In genomic region chr15:98532281-98532680, GRCm38 (mm10) we compare ENCODE assay signal across 9 mouse cellular contexts. TPM values are rescaled to one million over a fixed set of nuclear protein-coding genes. Genes with fewer than 3 reads are reported as not detected.
DNase-seq lines count a peak whose midpoint lies in the region; ATAC-seq and TF ChIP-seq lines count a peak whose summit lies in the region.
"Had no signal": no experiment of that assay in that cellular context is flagged by ENCODE, and none has a peak within 500 bp of the region (broad histone marks: within the 10 kb centered on the region; RNA-seq: fewer than 3 reads in every experiment).

No protein-coding gene starts in this region.

- no peaks in the 10 kb centered on the region for H3K9me3 ChIP-seq in embryonic facial prominence, embryonic 11.5 days (replicated peaks; ENCODE audit: control insufficient read depth, low read length)
- no peaks in the 10 kb centered on the region for H3K9me3 ChIP-seq in intestine, postnatal 0 days (ENCODE audit: control insufficient read depth)
- H3K9me3 ChIP-seq in neural tube, embryonic 15.5 days (replicated peaks), result no peaks in the 10 kb centered on the region

- H3K27ac ChIP-seq in embryonic facial prominence, embryonic 11.5 days (replicated peaks; ENCODE audit: low read depth, low read length), result no peak overlapping the region
- H3K27ac ChIP-seq in intestine, postnatal 0 days (ENCODE audit: low read depth, low read length), result no peak overlapping the region
- H3K27ac ChIP-seq in neural tube, embryonic 15.5 days (replicated peaks), result no peak overlapping the region

- peaks cover 12% of the 10 kb centered on the region for H3K36me3 ChIP-seq in embryonic facial prominence, embryonic 11.5 days (replicated peaks; ENCODE audit: control insufficient read depth, insufficient read depth, low read depth, low read length)
- H3K36me3 ChIP-seq in intestine, postnatal 0 days (ENCODE audit: control insufficient read depth, insufficient read depth), result peaks cover 45% of the 10 kb centered on the region
- peaks cover 37% of the 10 kb centered on the region for H3K36me3 ChIP-seq in neural tube, embryonic 15.5 days

- no peak for ATAC-seq in embryonic facial prominence, embryonic 11.5 days (replicated peaks; ENCODE audit: insufficient number of reproducible peaks, low FRiP score, low TSS enrichment, low read depth)
- no peak for ATAC-seq in intestine, postnatal 0 days
- ATAC-seq in neural tube, embryonic 15.5 days (ENCODE audit: low FRiP score), result no peak

- TF ChIP-seq CTCF in intestine, postnatal 0 days (IDR thresholded peaks at IDR 0.05; ENCODE audit: low read depth), result no peak

- peak; percentile 76 to 84 for DNase-seq in adrenal gland, adult (ENCODE audit: inconsistent age in 2 of 2, low spot score in 1 of 2)
- no peak for DNase-seq in adrenal gland, adult 18-20 months (ENCODE audit: low spot score in 2 of 2)
- peak; percentile 73 for DNase-seq in 3134 (ENCODE audit: extremely low read depth, insufficient read length, low spot score)
- DNase-seq in embryonic facial prominence, embryonic 11.5 days (ENCODE audit: low spot score), result peak; percentile 24
- no peak for DNase-seq in thymus, postnatal 4 days
- no peak for DNase-seq in layer of hippocampus, postnatal 10 days (ENCODE audit: low spot score in 2 of 2)

- peak overlapping the region; percentile 81 for H3K4me3 ChIP-seq in embryonic facial prominence, embryonic 11.5 days (ENCODE audit: low read depth, low read length)
- H3K4me3 ChIP-seq in intestine, postnatal 0 days (ENCODE audit: low read depth, low read length), result peak overlapping the region; percentile 76
- H3K4me3 ChIP-seq in neural tube, embryonic 15.5 days (replicated peaks), result peak overlapping the region; percentile 73

- 39% methylated on average over 5 of the region's 5 CpGs for WGBS in embryonic facial prominence, embryonic 11.5 days
- WGBS in intestine, postnatal 0 days, result 29% methylated on average over 5 of the region's 5 CpGs
- WGBS in neural tube, embryonic 15.5 days, result 34% methylated on average over 5 of the region's 5 CpGs

- H3K4me1 ChIP-seq in embryonic facial prominence, embryonic 11.5 days (ENCODE audit: control insufficient read depth, insufficient read depth, low read length), result no peaks in the 10 kb centered on the region
- no peaks in the 10 kb centered on the region for H3K4me1 ChIP-seq in intestine, postnatal 0 days (replicated peaks; ENCODE audit: control insufficient read depth, insufficient read depth, low read length)
- peaks cover 21% of the 10 kb centered on the region for H3K4me1 ChIP-seq in neural tube, embryonic 15.5 days

- H3K4me2 ChIP-seq in embryonic facial prominence, embryonic 11.5 days (ENCODE audit: low read depth, low read length), result peak overlapping the region; percentile 61
- peak overlapping the region; percentile 77 for H3K4me2 ChIP-seq in intestine, postnatal 0 days (replicated peaks; ENCODE audit: low read depth)
- peak overlapping the region; percentile 75 for H3K4me2 ChIP-seq in neural tube, embryonic 15.5 days

- peak overlapping the region; percentile 96 for H3K9ac ChIP-seq in embryonic facial prominence, embryonic 11.5 days (replicated peaks; ENCODE audit: low read length)
- 0 out of 2 replicates have a peak overlapping the region, but pooled peaks have one; percentile 11 for H3K9ac ChIP-seq in intestine, postnatal 0 days (ENCODE audit: low read depth, low read length)
- H3K9ac ChIP-seq in neural tube, embryonic 15.5 days (replicated peaks), result peak overlapping the region; percentile 73; the same call in 1 of the 2 replicates

- no peaks in the 10 kb centered on the region for H3K27me3 ChIP-seq in embryonic facial prominence, embryonic 11.5 days (ENCODE audit: control insufficient read depth, insufficient read depth, low read length)
- no peaks in the 10 kb centered on the region for H3K27me3 ChIP-seq in intestine, postnatal 0 days (replicated peaks; ENCODE audit: control insufficient read depth, insufficient read depth, low read length)
- no peaks in the 10 kb centered on the region for H3K27me3 ChIP-seq in neural tube, embryonic 15.5 days (replicated peaks)

RNA-seq across cellular contexts. Expression of gene Kansl2, which starts 1.8 kb away (rescaled TPM):
- 10 to 100 TPM; 79.2 to 90.9 TPM for total RNA-seq in adrenal gland, adult 18-20 months (2021)
- 145 and 153 TPM in 2 replicates for polyA plus RNA-seq in embryonic facial prominence, embryonic 11.5 days (2014; fragmentation: Nextera tagmentation; extraction: Ambion mirVana)
- polyA plus RNA-seq in intestine, postnatal 0 days (2015; fragmentation: Nextera tagmentation; extraction: Ambion mirVana), result 42.1 and 42.3 TPM in 2 replicates
- polyA plus RNA-seq in neural tube, embryonic 15.5 days (2015; fragmentation: Nextera tagmentation; extraction: Ambion mirVana), result 102 and 104 TPM in 2 replicates
- 10 to 100 TPM; 71.9 to 73.2 TPM for total RNA-seq in layer of hippocampus, postnatal 10 days (2021)

RNA-seq across cellular contexts. Expression of gene Ccnt1, which starts 38.4 kb away (rescaled TPM):
- total RNA-seq in adrenal gland, adult 18-20 months (2021), result 10 to 100 TPM; 52.5 to 65.9 TPM
- polyA plus RNA-seq in embryonic facial prominence, embryonic 11.5 days (2014; fragmentation: Nextera tagmentation; extraction: Ambion mirVana), result 61.4 and 61.8 TPM in 2 replicates
- polyA plus RNA-seq in intestine, postnatal 0 days (2015; fragmentation: Nextera tagmentation; extraction: Ambion mirVana), result 21.1 and 25.0 TPM in 2 replicates
- 58.6 and 62.8 TPM in 2 replicates for polyA plus RNA-seq in neural tube, embryonic 15.5 days (2015; fragmentation: Nextera tagmentation; extraction: Ambion mirVana)
- 10 to 100 TPM; 36.0 to 51.6 TPM for total RNA-seq in layer of hippocampus, postnatal 10 days (2021)

RNA-seq across cellular contexts. Expression of gene 4930415O20Rik, which starts 38.5 kb away (rescaled TPM):
- 1 to 10 TPM in 1 of 2 experiments, not detected in 1; 1.2 TPM for total RNA-seq in adrenal gland, adult 18-20 months (2021)
- not detected in 2 replicates for polyA plus RNA-seq in embryonic facial prominence, embryonic 11.5 days (2014; fragmentation: Nextera tagmentation; extraction: Ambion mirVana)
- polyA plus RNA-seq in intestine, postnatal 0 days (2015; fragmentation: Nextera tagmentation; extraction: Ambion mirVana), result not detected in 2 replicates
- not detected in 2 replicates for polyA plus RNA-seq in neural tube, embryonic 15.5 days (2015; fragmentation: Nextera tagmentation; extraction: Ambion mirVana)
- not detected for total RNA-seq in layer of hippocampus, postnatal 10 days (2021)
- total RNA-seq: left cerebral cortex, postnatal 14 days had no signal

RNA-seq across cellular contexts. Expression of gene Olfr279, which starts 40.1 kb away (rescaled TPM):
- not detected for total RNA-seq in adrenal gland, adult 18-20 months (2021)
- polyA plus RNA-seq in embryonic facial prominence, embryonic 11.5 days (2014; fragmentation: Nextera tagmentation; extraction: Ambion mirVana), result not detected in 2 replicates
- polyA plus RNA-seq in intestine, postnatal 0 days (2015; fragmentation: Nextera tagmentation; extraction: Ambion mirVana), result not detected in 2 replicates
- polyA plus RNA-seq in neural tube, embryonic 15.5 days (2015; fragmentation: Nextera tagmentation; extraction: Ambion mirVana), result not detected in 2 replicates
- total RNA-seq in layer of hippocampus, postnatal 10 days (2021), result not detected

RNA-seq across cellular contexts. Expression of gene Lalba, which starts 49.8 kb away (rescaled TPM):
- total RNA-seq in adrenal gland, adult 18-20 months (2021), result not detected
- polyA plus RNA-seq in embryonic facial prominence, embryonic 11.5 days (2014; fragmentation: Nextera tagmentation; extraction: Ambion mirVana), result 0.38 and 0.39 TPM in 2 replicates
- polyA plus RNA-seq in intestine, postnatal 0 days (2015; fragmentation: Nextera tagmentation; extraction: Ambion mirVana), result 0.34 and 0.56 TPM in 2 replicates
- not detected in 2 replicates for polyA plus RNA-seq in neural tube, embryonic 15.5 days (2015; fragmentation: Nextera tagmentation; extraction: Ambion mirVana)
- not detected for total RNA-seq in layer of hippocampus, postnatal 10 days (2021)
- total RNA-seq: left cerebral cortex, postnatal 14 days had no signal

Comparison
In these comparisons a context has a peak if more than half of its experiments do, and no peak if none do; other contexts are left out.
1. DNase-seq: peak in adrenal gland, adult (2 of 2), 3134 (single experiment) and embryonic facial prominence, embryonic 11.5 days (single experiment); none in adrenal gland, adult 18-20 months (0 of 2), thymus, postnatal 4 days (single experiment) and layer of hippocampus, postnatal 10 days (0 of 2).
2. H3K9ac ChIP-seq: peak in every context shown above with its lines; median percentile 96 in embryonic facial prominence, embryonic 11.5 days; 73 in neural tube, embryonic 15.5 days; 11 in intestine, postnatal 0 days.
3. Peak in every context shown above with its lines, with median percentiles within 50 percentile points of each other: H3K4me2 ChIP-seq and H3K4me3 ChIP-seq.